Mouse (Mus musculus) spleen, adult 2 months (tissue): ENCODE measurements at regions not wholly inside any gene's neighbourhood (a gene's known extent, or its start where the extent isn't known, plus 50 kb on each side); places are given as distances from the start of the nearest gene placed in this dataset.

Source experiments
- CTCF ChIP-seq: fragments of 200-500 bp; IDR thresholded peaks from 2 replicates; pipeline ENCODE4 v1.5.1; 2011; ENCODE audit warnings: mild to moderate bottlenecking, inconsistent platforms; ENCODE audit not compliant: insufficient read depth, insufficient read length, insufficient replicate concordance; ENCODE audit errors: extremely low read depth
- POLR2A ChIP-seq: fragments of 200-500 bp; IDR thresholded peaks from 2 replicates; pipeline ENCODE4 v1.6.1; 2011; ENCODE audit warnings: low read depth, low read length, inconsistent platforms

GRCm38 (mm10) chr12:16391163-16391562, 219.6 kb downstream of the Lpin1 start:
- TF ChIP-seq POLR2A = no peak
- TF ChIP-seq CTCF = no peak
